Mouse (Mus musculus) kidney, adult 11 months (tissue): Measurements from ENCODE around the gene Ubb.
A peak's percentile ranks its signal among the peaks of the same experiment; 100 is the strongest.
"Not testable (repeated sequence)": the region's sequence is repeated elsewhere in the genome, so short reads cannot be mapped to it uniquely, and the experiment has no call there.

Experiments used
- DNase-seq: peaks from one replicate; pipeline ENCODE4 v3.0.0; 2022

Ubb gene

GRCm38 (mm10) chr11:62550727-62551225, at the start of gene Ubb:
Ubb (plus strand) TSS chr11:62551171.
- peak; percentile 99 for DNase-seq

DNA sequence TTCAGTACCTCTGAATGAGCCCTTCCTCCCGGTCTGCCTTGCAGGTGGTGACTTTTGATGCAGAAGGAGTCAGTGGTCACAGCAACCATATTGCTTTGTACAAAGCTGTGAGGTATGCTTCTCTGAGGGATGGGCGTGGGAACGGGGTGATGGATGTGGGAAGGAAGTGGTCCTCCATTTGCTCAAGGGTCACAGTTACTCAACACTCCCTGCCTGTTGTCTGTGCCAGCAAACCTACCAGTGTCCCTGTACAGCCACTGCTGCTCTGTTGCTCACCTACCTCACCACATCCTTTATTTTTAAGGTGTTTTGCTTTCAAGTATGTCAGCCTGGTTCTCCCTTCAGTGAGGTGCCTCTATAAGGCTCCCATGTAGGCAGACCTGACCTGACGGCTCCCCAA, 43.3 kb upstream of the Ubb start:
- DNase-seq = no peak

DNA sequence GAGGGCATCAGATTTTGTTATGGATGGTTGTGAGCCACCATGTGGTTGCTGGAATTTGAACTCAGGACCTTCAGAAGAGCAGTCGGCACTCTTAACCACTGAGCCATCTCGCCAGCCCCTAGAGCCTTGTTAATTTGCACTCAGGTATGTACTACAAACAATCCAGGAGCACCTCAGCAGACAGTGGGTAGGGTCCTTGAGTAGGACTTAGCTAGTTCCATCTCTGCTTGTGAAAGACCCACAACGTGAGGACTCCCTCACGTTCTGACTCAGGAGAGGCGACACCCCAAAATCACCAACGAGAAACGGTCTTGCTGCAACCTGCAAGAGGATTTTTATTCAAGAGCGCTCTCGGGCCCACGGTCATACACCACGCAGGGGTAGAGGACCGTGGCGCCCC, 42.6 kb upstream of the Ubb start:
- not testable (repeated sequence) for DNase-seq

- not testable (repeated sequence) for DNase-seq
Observed at GRCm38 (mm10) chr11:62508816-62509215, 42.2 kb upstream of the Ubb start.

GRCm38 (mm10) chr11:62509571-62509970, 41.4 kb upstream of the Ubb start:
- no peak for DNase-seq

- DNase-seq = no peak
Observed at GRCm38 (mm10) chr11:62510956-62511355, 40.0 kb upstream of the Ubb start.

DNA sequence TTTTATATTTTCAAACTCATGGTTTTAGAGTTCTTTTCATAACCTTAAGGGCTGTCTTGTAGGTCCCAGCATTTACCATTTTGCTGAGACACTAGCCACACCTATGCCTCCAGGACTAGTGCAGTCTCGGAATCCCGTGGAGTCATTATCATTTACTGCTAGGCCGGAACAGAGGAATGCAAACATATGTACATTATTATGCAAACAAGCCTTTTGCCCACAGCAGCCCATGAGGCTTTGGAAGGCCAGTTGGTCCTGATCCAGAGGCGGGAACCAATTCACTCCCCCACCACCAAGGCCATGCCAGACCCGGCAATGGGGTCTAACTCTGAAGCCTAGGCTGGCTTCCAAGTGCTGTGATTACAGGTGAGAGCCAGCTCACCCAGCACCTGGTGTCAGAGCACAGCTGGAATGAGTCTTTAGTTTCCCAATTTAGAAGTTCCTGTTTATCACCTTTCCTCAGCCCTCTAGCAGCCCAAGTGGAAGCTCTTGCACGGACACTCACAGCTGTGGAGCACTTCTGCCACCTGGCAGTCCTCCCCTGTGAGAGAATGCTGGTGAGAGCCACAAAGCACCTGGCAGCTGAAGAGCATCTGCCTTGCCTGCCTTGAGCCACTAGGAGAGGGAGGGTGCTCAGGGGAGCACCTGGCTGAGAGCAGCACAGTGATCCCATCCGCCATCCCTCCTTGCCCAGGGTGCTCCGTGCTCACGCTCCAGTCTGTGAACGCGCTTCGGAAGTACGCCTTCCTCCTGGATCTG, 39.3 kb upstream of the Ubb start:
- peak; percentile 10 for DNase-seq

DNA sequence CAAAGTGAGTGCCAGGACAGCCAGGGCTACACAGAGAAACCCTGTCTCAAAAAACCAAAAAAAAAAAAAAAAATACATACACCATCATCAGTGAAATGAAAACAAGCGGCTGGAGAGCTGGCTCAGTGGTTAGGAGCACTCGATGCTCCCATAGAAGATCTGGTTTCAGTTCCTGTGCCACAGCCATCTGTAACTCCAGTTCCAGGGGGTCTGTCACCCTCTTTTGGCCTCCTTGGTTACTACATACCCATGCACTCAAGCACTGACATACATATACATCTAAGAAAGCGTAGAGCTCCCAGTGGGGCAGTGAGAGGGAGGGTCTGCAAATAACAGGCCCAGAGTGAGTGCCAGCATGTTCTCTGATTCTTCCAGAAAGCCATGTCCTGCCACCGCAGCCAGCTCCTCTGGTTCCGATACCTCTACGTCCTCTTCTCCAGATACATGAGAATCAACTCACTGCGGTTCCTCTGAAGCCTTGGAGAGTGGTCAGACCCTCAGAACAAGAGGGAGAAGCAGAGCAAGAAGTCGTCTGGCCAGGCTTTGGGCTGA, 38.4 kb upstream of the Ubb start:
- no peak for DNase-seq

DNA sequence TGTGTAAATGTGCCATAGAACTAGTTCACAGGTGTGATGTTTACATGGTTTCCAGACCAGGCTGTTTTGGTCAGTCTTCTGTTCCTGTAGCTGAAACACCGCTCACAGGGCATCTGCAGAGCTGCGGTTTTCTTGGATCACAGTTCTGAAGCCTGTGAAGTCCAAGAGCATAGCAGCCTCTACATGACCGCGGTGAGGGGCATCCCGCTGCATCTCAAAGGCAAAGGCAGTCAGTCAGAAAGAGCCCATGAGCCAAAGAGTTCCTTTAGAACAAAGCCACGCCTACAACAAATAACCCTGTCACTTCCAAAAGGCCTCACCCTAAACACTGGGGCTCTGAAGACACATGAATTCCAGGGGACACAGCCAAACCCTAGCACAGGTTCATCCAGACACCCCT, 37.7 kb upstream of the Ubb start:
- no peak for DNase-seq

DNA sequence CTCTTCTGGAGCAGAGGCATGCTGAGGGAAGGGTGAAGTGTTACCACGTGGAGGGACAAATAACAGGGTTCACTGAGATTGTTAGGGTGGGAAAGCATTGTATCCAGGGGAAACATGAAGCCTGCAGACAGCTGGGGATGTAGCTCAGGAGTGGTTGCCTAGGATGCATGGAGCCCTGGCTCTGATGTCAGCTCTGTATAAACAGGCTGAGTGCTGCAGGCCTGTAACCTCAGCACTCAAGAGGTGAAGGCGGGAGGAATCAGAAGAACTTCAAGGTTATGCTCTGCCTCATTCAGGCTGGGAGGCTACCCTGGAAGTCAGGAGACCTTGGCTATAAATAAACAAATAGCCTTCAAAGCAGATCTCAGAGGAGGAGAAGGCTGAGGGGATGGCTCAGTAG, 32.0 kb upstream of the Ubb start:
- no peak for DNase-seq

- no peak for DNase-seq
Observed at GRCm38 (mm10) chr11:62522283-62522682, 28.7 kb upstream of the Ubb start.

GRCm38 (mm10) chr11:62537089-62537488, 13.9 kb upstream of the Ubb start:
- DNase-seq = no peak

GRCm38 (mm10) chr11:62537590-62537989, 13.4 kb upstream of the Ubb start:
- no peak for DNase-seq

GRCm38 (mm10) chr11:62538321-62539088, 12.5 kb upstream of the Ubb start:
- DNase-seq = peak; percentile 37

DNA sequence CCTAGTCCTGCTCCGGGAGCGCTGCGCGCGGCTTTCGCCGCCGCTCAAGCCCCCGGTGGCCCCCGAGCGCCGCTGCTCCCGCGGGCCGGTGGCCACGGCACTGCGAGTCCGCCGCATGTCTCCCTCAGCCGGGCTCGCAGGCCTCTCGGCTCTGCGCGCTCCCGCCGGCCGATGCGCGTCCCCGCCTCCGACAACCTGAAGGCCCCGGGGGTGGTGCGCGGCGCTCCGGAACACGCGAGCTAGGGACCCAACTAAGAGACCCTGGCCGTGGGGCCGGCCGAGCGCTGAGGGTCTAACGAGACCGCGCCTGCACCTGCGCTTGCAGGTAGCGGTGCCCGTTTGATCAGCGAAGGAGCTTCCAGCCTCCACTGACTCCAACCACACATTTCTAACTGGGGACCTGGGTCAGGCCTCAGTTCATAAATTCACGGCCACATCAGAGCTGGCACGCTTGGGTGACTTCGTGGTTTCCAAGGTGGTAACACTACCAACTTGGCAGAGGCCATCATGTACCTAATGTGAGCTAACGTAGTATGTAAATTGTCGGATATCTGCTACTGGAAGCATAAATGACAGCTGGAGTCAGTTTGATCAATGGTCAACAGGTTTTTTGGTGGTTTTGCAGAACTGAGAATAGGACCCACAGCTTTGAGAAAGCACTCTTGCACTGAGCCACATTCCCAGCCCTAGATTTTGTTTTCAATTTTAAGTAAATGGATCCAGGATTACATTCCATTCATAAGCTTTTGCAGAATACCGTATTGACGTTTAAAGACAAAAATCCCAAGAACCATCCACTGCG, 11.7 kb upstream of the Ubb start, which contains the start of gene Cenpv:
Gene Cenpv (minus strand): TSS at position 173 of the 802 bp plus-strand sequence.
- DNase-seq = peak; percentile 65

DNA sequence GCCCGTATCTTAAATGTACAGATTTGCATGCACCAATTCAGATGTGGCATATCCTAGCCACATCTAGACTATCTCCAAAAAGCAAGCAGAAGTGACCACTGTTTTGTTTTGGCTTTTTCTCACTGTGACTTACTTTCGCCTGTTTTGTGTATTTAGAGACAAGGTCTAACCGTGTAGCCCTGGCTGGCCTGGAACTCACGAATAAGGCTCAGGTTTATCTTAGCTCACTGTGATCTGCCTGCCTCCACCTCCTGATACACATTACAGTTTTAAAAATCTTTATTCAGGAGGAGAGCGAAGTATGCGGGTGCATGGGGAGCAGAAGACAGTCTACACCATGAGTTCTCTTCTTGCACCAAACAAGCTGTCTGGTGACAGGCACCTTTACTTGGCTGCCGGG, 10.8 kb upstream of the Ubb start:
- no peak for DNase-seq

- DNase-seq = no peak
Observed at GRCm38 (mm10) chr11:62540969-62541368, 10.0 kb upstream of the Ubb start.

DNA sequence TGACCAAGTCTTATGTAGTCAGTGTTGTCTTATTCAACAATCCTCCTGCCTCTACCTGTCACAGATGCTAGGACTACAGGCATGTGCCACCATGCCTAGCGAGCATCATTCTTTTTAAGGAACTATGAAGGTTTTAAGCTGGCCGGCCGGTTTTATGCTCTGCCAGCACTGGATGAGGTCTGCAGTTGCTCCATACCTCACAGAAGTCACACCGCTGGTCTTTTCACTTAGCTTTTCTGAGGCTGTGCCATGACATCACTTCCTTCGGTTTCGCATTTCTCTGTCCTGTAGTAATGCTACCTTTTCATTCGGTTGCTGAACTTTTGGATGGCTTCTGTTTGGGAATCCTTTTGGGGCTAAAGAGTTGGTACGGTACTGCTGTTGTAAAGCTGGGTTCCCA, 9.4 kb upstream of the Ubb start:
- no peak for DNase-seq

GRCm38 (mm10) chr11:62543991-62544390, 7.0 kb upstream of the Ubb start:
- no peak for DNase-seq

GRCm38 (mm10) chr11:62549782-62550181, 1.2 kb upstream of the Ubb start:
- DNase-seq = peak; percentile 73

- peak; percentile 63 for DNase-seq
Observed at GRCm38 (mm10) chr11:62550227-62550685, 715 bp upstream of the Ubb start.

DNA sequence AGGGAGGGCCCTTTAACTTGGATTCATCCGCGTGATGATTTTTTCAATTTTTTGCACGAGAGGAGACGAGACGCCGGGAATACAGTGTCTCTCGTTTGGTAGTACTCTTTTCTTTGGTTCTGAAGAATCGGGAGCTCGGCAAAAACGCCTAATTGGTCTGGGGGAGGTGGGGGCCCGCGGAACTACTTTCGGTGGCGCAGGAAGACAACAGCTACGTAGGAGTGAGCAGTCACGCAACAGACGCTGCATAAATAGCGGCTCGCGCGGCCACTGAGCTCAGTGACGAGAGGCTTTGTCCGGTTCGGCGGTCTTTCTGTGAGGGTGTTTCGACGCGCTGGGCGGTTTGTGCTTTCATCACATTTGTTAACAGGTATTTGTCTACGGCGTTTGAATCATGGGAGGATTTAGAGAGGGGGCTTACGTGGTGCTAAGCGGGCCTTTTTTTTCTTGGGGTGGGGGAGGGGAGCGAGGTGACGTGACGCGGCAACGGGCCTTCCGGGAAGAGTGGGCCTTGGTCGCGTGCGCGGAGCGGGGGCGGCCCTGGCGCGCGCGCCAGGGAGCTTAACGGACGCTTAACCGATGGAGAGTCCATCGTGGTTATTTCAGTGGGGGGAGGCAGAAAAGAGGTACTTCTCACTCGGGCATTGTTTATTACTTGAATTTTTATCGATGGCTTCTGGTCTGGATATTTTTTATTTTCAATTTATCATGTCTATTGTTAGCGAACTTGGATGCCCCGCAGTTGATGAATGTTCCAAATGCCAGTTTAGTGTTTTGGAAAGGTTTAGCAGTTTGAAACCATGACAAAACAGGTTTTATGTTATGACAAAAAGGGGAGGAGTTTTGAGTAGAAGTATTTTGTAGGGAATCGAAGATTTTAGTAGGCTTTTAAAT, 502 bp downstream of the Ubb start:
- DNase-seq = no peak
